Mouse (Mus musculus) limb, embryonic 14.5 days (tissue): ENCODE data around the gene Cldn22. TPM values are rescaled to one million over a fixed set of nuclear protein-coding genes. Genes with fewer than 3 reads are reported as not detected.

Experiments used
- ATAC-seq: fragments of 200-750 bp; cut with Nextera tagmentation; 2 replicates; pipeline ENCODE4 v1.8.0; 2017; ENCODE audit warnings: low read depth, moderate number of reproducible peaks, moderate TSS enrichment; ENCODE audit not compliant: low FRiP score
- DNase-seq: peaks from one replicate; pipeline ENCODE4 v3.0.0-alpha.2; 2015; ENCODE audit warnings: low spot score
- H3K27ac ChIP-seq: fragments of 300-500 bp; sonication (generic); replicated peaks from 2 replicates; pipeline ENCODE4 v1.5.1; 2014; ENCODE audit warnings: low read depth, mild to moderate bottlenecking, low read length, moderate library complexity, mixed read lengths
- H3K27me3 ChIP-seq: fragments of 300-500 bp; sonication (generic); 2 replicates; pipeline ENCODE4 v1.6.1; 2014; ENCODE audit warnings: low read length, mixed read lengths; ENCODE audit not compliant: control insufficient read depth, insufficient read depth
- H3K36me3 ChIP-seq: fragments of 300-500 bp; sonication (generic); 2 replicates; pipeline ENCODE4 v1.6.1; 2014; ENCODE audit warnings: mild to moderate bottlenecking, low read length, moderate library complexity, mixed read lengths; ENCODE audit not compliant: control insufficient read depth, insufficient read depth
- H3K4me1 ChIP-seq: fragments of 300-500 bp; sonication (generic); 2 replicates; pipeline ENCODE4 v1.6.1; 2014; ENCODE audit warnings: antibody characterized with exemption, low read length, mixed read lengths; ENCODE audit not compliant: control insufficient read depth, insufficient read depth
- H3K4me2 ChIP-seq: fragments of 300-500 bp; sonication (generic); replicated peaks from 2 replicates; pipeline ENCODE4 v1.6.1; 2014; ENCODE audit warnings: low read depth, mild to moderate bottlenecking, low read length, moderate library complexity; ENCODE audit not compliant: severe bottlenecking
- H3K4me3 ChIP-seq: fragments of 300-500 bp; sonication (generic); replicated peaks from 2 replicates; pipeline ENCODE4 v1.5.1; 2014; ENCODE audit warnings: low read length
- H3K9ac ChIP-seq: fragments of 300-500 bp; sonication (generic); 2 replicates; pipeline ENCODE4 v1.6.1; 2014; ENCODE audit warnings: mild to moderate bottlenecking, low read depth, low read length, moderate library complexity; ENCODE audit not compliant: severe bottlenecking
- H3K9me3 ChIP-seq: fragments of 300-500 bp; sonication (generic); 2 replicates; pipeline ENCODE4 v1.6.1; 2016; ENCODE audit warnings: low read length; ENCODE audit not compliant: control insufficient read depth
- POLR2A ChIP-seq: fragments of 200-500 bp; IDR thresholded peaks from 2 replicates; pipeline ENCODE4 v1.8.0; 2012; ENCODE audit warnings: inconsistent platforms, mild to moderate bottlenecking, moderate library complexity, borderline replicate concordance; ENCODE audit not compliant: insufficient read depth, insufficient read length; ENCODE audit errors: extremely low read depth
- WGBS: fragments of 180-500 bp; shearing (Covaris S2); extraction: QIAGEN DNeasy Blood & Tissue Kit; methylation state at CpG from one replicate; pipeline ENCODE4 v1.1.7; 2014; 5-methylcytosine and 5-hydroxymethylcytosine counted together
- polyA plus RNA-seq, 2 experiments: library from polyadenylated mRNA; depleted of rRNA in 1 of 2; stranded (reverse) in 1 of 2; unstranded in 1 of 2; fragments of >200 nt; fragmentation: Nextera tagmentation in 1 of 2; extraction: Ambion mirVana in 1 of 2; gene quantifications; 2 replicates each; pipeline versions ENCODE4 v1.2.1 to v1.2.3; 2012 to 2014

Cldn22 gene
- polyA plus RNA-seq, 2 experiments: 0.08 TPM; not detected in 1

GRCm38 (mm10) chr8:47804262-47804661 lies 20.0 kb upstream of the Cldn22 start:
- H3K36me3 ChIP-seq: no peaks in the 10 kb centered on the region
- DNase-seq: no peak
- 93% methylated on average over 1 of the region's 1 CpGs for WGBS
- no peak overlapping the region for H3K4me3 ChIP-seq
- no peaks in the 10 kb centered on the region for H3K9me3 ChIP-seq
- no peak overlapping the region for H3K27ac ChIP-seq
- no peak for ATAC-seq
- TF ChIP-seq POLR2A: no peak
- no peak overlapping the region for H3K4me2 ChIP-seq
- H3K27me3 ChIP-seq: no peaks in the 10 kb centered on the region
- no peaks in the 10 kb centered on the region for H3K4me1 ChIP-seq
- H3K9ac ChIP-seq: no peak overlapping the region

GRCm38 (mm10) chr8:47809970-47810665 lies 14.2 kb upstream of the Cldn22 start:
- H3K36me3 ChIP-seq: no peaks in the 10 kb centered on the region
- 0 out of 2 replicates have a peak, but pooled peaks cover 3% of the 10 kb centered on the region for H3K4me1 ChIP-seq
- DNase-seq: no peak
- H3K27ac ChIP-seq: no peak overlapping the region
- no peaks in the 10 kb centered on the region for H3K9me3 ChIP-seq
- no peak overlapping the region for H3K4me3 ChIP-seq
- no peak for TF ChIP-seq POLR2A
- 83% methylated on average over 14 of the region's 14 CpGs for WGBS
- ATAC-seq: no peak
- H3K9ac ChIP-seq: no peak overlapping the region
- H3K27me3 ChIP-seq: no peaks in the 10 kb centered on the region
- H3K4me2 ChIP-seq: no peak overlapping the region

DNA sequence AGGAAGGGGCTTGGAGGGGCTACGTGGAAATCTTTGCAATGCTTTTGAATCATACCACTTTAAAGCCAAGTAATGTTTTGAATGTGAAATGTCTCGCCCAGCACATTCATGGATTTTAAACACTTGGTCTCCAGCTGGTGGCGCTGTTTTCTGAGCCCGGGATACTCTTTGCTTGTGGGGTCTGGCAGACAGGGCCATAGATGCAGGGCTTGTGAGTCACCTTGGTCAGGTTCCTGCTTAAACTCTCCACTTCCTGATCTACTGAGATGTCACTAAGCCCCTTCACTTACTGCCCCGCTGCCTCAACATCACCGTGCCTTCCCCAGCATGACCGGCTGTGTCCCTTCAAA lies 13.6 kb upstream of the Cldn22 start:
- no peak overlapping the region for H3K9ac ChIP-seq
- H3K27me3 ChIP-seq: no peaks in the 10 kb centered on the region
- H3K36me3 ChIP-seq: no peaks in the 10 kb centered on the region
- H3K9me3 ChIP-seq: no peaks in the 10 kb centered on the region
- no peak for TF ChIP-seq POLR2A
- 0 out of 2 replicates have a peak, but pooled peaks cover 3% of the 10 kb centered on the region for H3K4me1 ChIP-seq
- WGBS: 76% methylated on average over 7 of the region's 7 CpGs
- H3K4me2 ChIP-seq: no peak overlapping the region
- no peak for ATAC-seq
- H3K27ac ChIP-seq: no peak overlapping the region
- no peak overlapping the region for H3K4me3 ChIP-seq
- DNase-seq: no peak

DNA sequence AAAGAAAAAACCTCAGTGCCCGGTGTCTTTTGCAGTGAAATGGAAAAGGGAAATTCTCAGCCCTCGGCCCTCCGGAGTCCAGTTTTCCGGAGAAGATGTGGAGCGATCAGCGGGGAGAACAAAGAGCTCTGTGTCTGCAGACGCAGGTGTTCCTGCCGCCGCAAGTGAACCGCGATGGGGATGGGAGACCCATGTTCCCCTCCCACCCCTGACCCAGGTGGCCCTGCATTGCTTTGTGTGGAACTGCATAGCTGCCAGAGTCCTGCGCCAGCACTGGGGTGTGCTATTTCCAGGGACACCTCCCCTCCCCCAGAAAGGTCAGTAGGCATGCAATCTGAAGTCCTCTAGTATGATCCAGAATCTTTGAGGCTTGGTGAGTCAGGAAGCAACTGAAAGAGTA lies 13.1 kb upstream of the Cldn22 start:
- Histone ChIP-seq H3K4me2 (no peak overlapping the region), H3K4me1 (0 out of 2 replicates have a peak, but pooled peaks cover 3% of the 10 kb centered on the region), H3K9ac (no peak overlapping the region), H3K36me3 (no peaks in the 10 kb centered on the region), H3K9me3 (no peaks in the 10 kb centered on the region), H3K4me3 (no peak overlapping the region), H3K27me3 (no peaks in the 10 kb centered on the region), H3K27ac (no peak overlapping the region)
- 62% methylated on average over 12 of the region's 12 CpGs for WGBS
- no peak for ATAC-seq
- DNase-seq: no peak
- no peak for TF ChIP-seq POLR2A

GRCm38 (mm10) chr8:47819034-47819433 lies 5.2 kb upstream of the Cldn22 start:
- H3K27ac ChIP-seq: no peak overlapping the region
- WGBS: 91% methylated on average over 8 of the region's 8 CpGs
- H3K9me3 ChIP-seq: no peaks in the 10 kb centered on the region
- H3K36me3 ChIP-seq: no peaks in the 10 kb centered on the region
- DNase-seq (no peak), ATAC-seq (no peak)
- no peak for TF ChIP-seq POLR2A
- H3K9ac ChIP-seq: no peak overlapping the region
- no peak overlapping the region for H3K4me2 ChIP-seq
- no peaks in the 10 kb centered on the region for H3K27me3 ChIP-seq
- H3K4me1 ChIP-seq: peaks cover 3% of the 10 kb centered on the region; the same call in 1 of the 2 replicates
- no peak overlapping the region for H3K4me3 ChIP-seq
